Mouse (Mus musculus): ENCODE data around the gene Psmb9. TPM values are rescaled to one million over a fixed set of nuclear protein-coding genes. Genes with fewer than 3 reads are reported as not detected.

Psmb9 gene
- polyA plus RNA-seq, 1 experiment from 2014 or later = 9.6 TPM

- no peak for ATAC-seq (ENCODE audit: low read depth)
- Histone ChIP-seq H3K9ac (ENCODE audit: low read depth, low read length) (no peak overlapping the region), H3K9me3 (replicated peaks; ENCODE audit: control insufficient read depth, low read length) (no peaks in the 10 kb centered on the region), H3K27ac (ENCODE audit: low read length) (no peak overlapping the region), H3K4me2 (ENCODE audit: low read depth, low read length) (no peak overlapping the region), H3K4me1 (ENCODE audit: control insufficient read depth, low read depth, low read length) (peaks cover 14% of the 10 kb centered on the region), H3K36me3 (ENCODE audit: control insufficient read depth, insufficient read depth) (no peaks in the 10 kb centered on the region), H3K27me3 (ENCODE audit: control insufficient read depth, insufficient read depth, low read depth, low read length) (peaks cover 4% of the 10 kb centered on the region), H3K4me3 (ENCODE audit: low read depth, low read length) (no peak overlapping the region)
- WGBS (ENCODE audit: insufficient replicate concordance) = 79% methylated on average over 4 of the region's 4 CpGs
These were observed 15.3 kb upstream of the Psmb9 start for GRCm38 (mm10) chr17:34202760-34203442.

- H3K4me3 ChIP-seq (ENCODE audit: low read depth, low read length) = no peak overlapping the region
- peaks cover 25% of the 10 kb centered on the region for H3K4me1 ChIP-seq (ENCODE audit: control insufficient read depth, low read depth, low read length)
- peaks cover 17% of the 10 kb centered on the region for H3K27me3 ChIP-seq (ENCODE audit: control insufficient read depth, insufficient read depth, low read depth, low read length)
- H3K27ac ChIP-seq (ENCODE audit: low read length) = no peak overlapping the region
- no peaks in the 10 kb centered on the region for H3K9me3 ChIP-seq (replicated peaks; ENCODE audit: control insufficient read depth, low read length)
- H3K4me2 ChIP-seq (ENCODE audit: low read depth, low read length) = no peak overlapping the region
- no peaks in the 10 kb centered on the region for H3K36me3 ChIP-seq (ENCODE audit: control insufficient read depth, insufficient read depth)
- 68% methylated on average over 7 of the region's 7 CpGs for whole genome bisulfite sequencing (ENCODE audit: insufficient replicate concordance)
- no peak for ATAC-seq (ENCODE audit: low read depth)
- H3K9ac ChIP-seq (ENCODE audit: low read depth, low read length) = no peak overlapping the region
These were observed 14.0 kb upstream of the Psmb9 start for GRCm38 (mm10) chr17:34201506-34202055.

- ATAC-seq (ENCODE audit: low read depth) = no peak
- peaks cover 24% of the 10 kb centered on the region for H3K27me3 ChIP-seq (ENCODE audit: control insufficient read depth, insufficient read depth, low read depth, low read length)
- 77% methylated on average over 16 of the region's 16 CpGs for WGBS (ENCODE audit: insufficient replicate concordance)
These were observed 13.4 kb upstream of the Psmb9 start for GRCm38 (mm10) chr17:34200772-34201505.

GRCm38 (mm10) chr17:34200047-34200446 is 12.5 kb upstream of the Psmb9 start:
- H3K4me1 ChIP-seq (ENCODE audit: control insufficient read depth, low read depth, low read length) = peaks cover 18% of the 10 kb centered on the region
- no peak overlapping the region for H3K4me3 ChIP-seq (ENCODE audit: low read depth, low read length)
- no peak for ATAC-seq (ENCODE audit: low read depth)
- no peak overlapping the region for H3K9ac ChIP-seq (ENCODE audit: low read depth, low read length)
- H3K36me3 ChIP-seq (ENCODE audit: control insufficient read depth, insufficient read depth) = no peaks in the 10 kb centered on the region
- WGBS (ENCODE audit: insufficient replicate concordance) = 77% methylated on average over 10 of the region's 10 CpGs
- peaks cover 24% of the 10 kb centered on the region for H3K27me3 ChIP-seq (ENCODE audit: control insufficient read depth, insufficient read depth, low read depth, low read length)
- H3K9me3 ChIP-seq (replicated peaks; ENCODE audit: control insufficient read depth, low read length) = no peaks in the 10 kb centered on the region
- no peak overlapping the region for H3K27ac ChIP-seq (ENCODE audit: low read length)
- H3K4me2 ChIP-seq (ENCODE audit: low read depth, low read length) = no peak overlapping the region

More at GRCm38 (mm10) chr17:34200772-34201505, 13.4 kb upstream of the Psmb9 start:
- peaks cover 26% of the 10 kb centered on the region for H3K4me1 ChIP-seq (ENCODE audit: control insufficient read depth, low read depth, low read length)
- H3K4me3 ChIP-seq (ENCODE audit: low read depth, low read length) = no peak overlapping the region
- no peak overlapping the region for H3K27ac ChIP-seq (ENCODE audit: low read length)
- H3K9ac ChIP-seq (ENCODE audit: low read depth, low read length) = no peak overlapping the region
- H3K36me3 ChIP-seq (ENCODE audit: control insufficient read depth, insufficient read depth) = no peaks in the 10 kb centered on the region
- H3K4me2 ChIP-seq (ENCODE audit: low read depth, low read length) = no peak overlapping the region
- H3K9me3 ChIP-seq (replicated peaks; ENCODE audit: control insufficient read depth, low read length) = no peaks in the 10 kb centered on the region

- H3K9ac ChIP-seq (ENCODE audit: low read depth, low read length) = no peak overlapping the region
- H3K4me2 ChIP-seq (ENCODE audit: low read depth, low read length) = no peak overlapping the region
These were observed 11.6 kb upstream of the Psmb9 start for GRCm38 (mm10) chr17:34199050-34199619.

GRCm38 (mm10) chr17:34198521-34198912 is 11.0 kb upstream of the Psmb9 start:
- ATAC-seq (ENCODE audit: low read depth) = no peak
- Histone ChIP-seq H3K27ac (ENCODE audit: low read length) (no peak overlapping the region), H3K36me3 (ENCODE audit: control insufficient read depth, insufficient read depth) (no peaks in the 10 kb centered on the region), H3K4me2 (ENCODE audit: low read depth, low read length) (peak overlapping the region; percentile 71), H3K4me1 (ENCODE audit: control insufficient read depth, low read depth, low read length) (peaks cover 12% of the 10 kb centered on the region), H3K27me3 (ENCODE audit: control insufficient read depth, insufficient read depth, low read depth, low read length) (peaks cover 24% of the 10 kb centered on the region), H3K4me3 (ENCODE audit: low read depth, low read length) (peak overlapping the region; percentile 63), H3K9ac (ENCODE audit: low read depth, low read length) (peak overlapping the region; percentile 34), H3K9me3 (replicated peaks; ENCODE audit: control insufficient read depth, low read length) (no peaks in the 10 kb centered on the region)
- WGBS (ENCODE audit: insufficient replicate concordance) = 4% methylated on average over 11 of the region's 11 CpGs

More at GRCm38 (mm10) chr17:34199050-34199619, 11.6 kb upstream of the Psmb9 start:
- no peaks in the 10 kb centered on the region for H3K36me3 ChIP-seq (ENCODE audit: control insufficient read depth, insufficient read depth)
- H3K27me3 ChIP-seq (ENCODE audit: control insufficient read depth, insufficient read depth, low read depth, low read length) = peaks cover 24% of the 10 kb centered on the region
- no peak for ATAC-seq (ENCODE audit: low read depth)
- H3K4me3 ChIP-seq (ENCODE audit: low read depth, low read length) = no peak overlapping the region
- no peaks in the 10 kb centered on the region for H3K9me3 ChIP-seq (replicated peaks; ENCODE audit: control insufficient read depth, low read length)
- WGBS (ENCODE audit: insufficient replicate concordance) = 57% methylated on average over 12 of the region's 12 CpGs
- peaks cover 16% of the 10 kb centered on the region for H3K4me1 ChIP-seq (ENCODE audit: control insufficient read depth, low read depth, low read length)
- no peak overlapping the region for H3K27ac ChIP-seq (ENCODE audit: low read length)

- Histone ChIP-seq H3K9ac (ENCODE audit: low read depth, low read length) (peak overlapping the region; percentile 34), H3K4me1 (ENCODE audit: control insufficient read depth, low read depth, low read length) (peaks cover 12% of the 10 kb centered on the region), H3K4me3 (ENCODE audit: low read depth, low read length) (peak overlapping the region; percentile 63), H3K27ac (ENCODE audit: low read length) (no peak overlapping the region), H3K4me2 (ENCODE audit: low read depth, low read length) (peak overlapping the region; percentile 71), H3K36me3 (ENCODE audit: control insufficient read depth, insufficient read depth) (no peaks in the 10 kb centered on the region), H3K27me3 (ENCODE audit: control insufficient read depth, insufficient read depth, low read depth, low read length) (peaks cover 24% of the 10 kb centered on the region), H3K9me3 (replicated peaks; ENCODE audit: control insufficient read depth, low read length) (no peaks in the 10 kb centered on the region)
- 1% methylated on average over 32 of the region's 32 CpGs for WGBS (ENCODE audit: insufficient replicate concordance)
- ATAC-seq (ENCODE audit: low read depth) = peak; percentile 44
These were observed 10.4 kb upstream of the Psmb9 start for GRCm38 (mm10) chr17:34197904-34198520.

GRCm38 (mm10) chr17:34196941-34197894 is 9.7 kb upstream of the Psmb9 start, which contains the start of gene Psmb8:
TSS of gene Psmb8 (plus strand) at chr17:34197721.
- Histone ChIP-seq H3K4me3 (ENCODE audit: low read depth, low read length) (peak within 1 kb of the TSS; percentile 63), H3K9ac (ENCODE audit: low read depth, low read length) (peak within 1 kb of the TSS; percentile 34), H3K27me3 (ENCODE audit: control insufficient read depth, insufficient read depth, low read depth, low read length) (peaks cover 24% of the 10 kb centered on the region), H3K4me1 (ENCODE audit: control insufficient read depth, low read depth, low read length) (peaks cover 12% of the 10 kb centered on the region), H3K4me2 (ENCODE audit: low read depth, low read length) (peak within 1 kb of the TSS; percentile 71), H3K36me3 (ENCODE audit: control insufficient read depth, insufficient read depth) (no peaks in the 10 kb centered on the region), H3K27ac (ENCODE audit: low read length) (no peak within 1 kb of the TSS), H3K9me3 (replicated peaks; ENCODE audit: control insufficient read depth, low read length) (no peaks in the 10 kb centered on the region)
- 6% methylated on average over 41 of the region's 41 CpGs for WGBS (ENCODE audit: insufficient replicate concordance)
- peak; percentile 62 for ATAC-seq (ENCODE audit: low read depth)

All from liver, embryonic 16.5 days (tissue).